22 mouse cellular contexts compared by ENCODE assay signal in the genomic region with DNA sequence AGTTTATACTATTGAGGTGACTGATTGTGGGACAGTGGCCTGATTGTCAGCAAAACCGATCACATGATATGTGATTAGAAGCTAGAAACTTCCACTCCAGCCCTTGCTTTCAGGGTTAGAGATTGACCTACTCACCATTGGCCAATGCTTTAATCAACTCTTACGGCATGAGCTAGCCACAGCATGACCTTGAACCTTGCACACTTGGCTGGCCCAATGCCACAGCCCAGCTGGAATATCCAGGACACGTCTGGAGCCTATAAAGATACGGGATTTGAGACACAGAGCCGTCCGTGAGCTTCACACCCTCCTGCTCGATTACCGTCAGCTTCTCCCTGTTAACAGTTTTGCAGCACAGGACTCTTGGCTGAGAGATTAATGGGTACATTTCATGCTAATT.
DNase-seq lines count a peak whose midpoint lies in the region; ATAC-seq lines count a peak whose summit lies in the region.
"Had no signal": no experiment of that assay in that cellular context is flagged by ENCODE, and none has a peak within 500 bp of the region (broad histone marks: within the 10 kb centered on the region; RNA-seq: fewer than 3 reads in every experiment).

No protein-coding gene starts in this region.

- H3K9ac ChIP-seq in heart, embryonic 12.5 days, result no peak overlapping the region
- H3K9ac ChIP-seq in kidney, embryonic 15.5 days, result no peak overlapping the region
- H3K9ac ChIP-seq: embryonic facial prominence, embryonic 13.5 days; forebrain, embryonic 13.5 days; hindbrain, embryonic 12.5 days had no signal

- ATAC-seq in heart, embryonic 12.5 days (ENCODE audit: insufficient number of reproducible peaks, low FRiP score), result no peak
- no peak for ATAC-seq in kidney, embryonic 15.5 days (replicated peaks; ENCODE audit: low FRiP score)
- no peak for ATAC-seq in cerebellum, adult (ENCODE audit: insufficient number of reproducible peaks, low FRiP score, low TSS enrichment)
- ATAC-seq: forebrain, embryonic 13.5 days had no signal

- H3K27ac ChIP-seq in heart, embryonic 12.5 days (ENCODE audit: poor library complexity, severe bottlenecking), result no peak overlapping the region
- H3K27ac ChIP-seq in kidney, embryonic 15.5 days, result no peak overlapping the region
- H3K27ac ChIP-seq: embryonic facial prominence, embryonic 13.5 days; forebrain, embryonic 13.5 days; hindbrain, embryonic 12.5 days had no signal

- WGBS in heart, embryonic 12.5 days, result 69% methylated on average over 8 of the region's 8 CpGs
- 63% methylated on average over 8 of the region's 8 CpGs for WGBS in kidney, embryonic 15.5 days

- H3K4me2 ChIP-seq in heart, embryonic 12.5 days, result no peak overlapping the region
- H3K4me2 ChIP-seq in kidney, embryonic 15.5 days, result no peak overlapping the region
- H3K4me2 ChIP-seq: embryonic facial prominence, embryonic 13.5 days; forebrain, embryonic 13.5 days; hindbrain, embryonic 12.5 days had no signal

- H3K9me3 ChIP-seq in heart, embryonic 12.5 days (replicated peaks), result no peaks in the 10 kb centered on the region
- no peaks in the 10 kb centered on the region for H3K9me3 ChIP-seq in kidney, embryonic 15.5 days (replicated peaks)
- H3K9me3 ChIP-seq: embryonic facial prominence, embryonic 13.5 days; forebrain, embryonic 13.5 days; hindbrain, embryonic 12.5 days had no signal

- no peaks in the 10 kb centered on the region for H3K36me3 ChIP-seq in heart, embryonic 12.5 days
- no peaks in the 10 kb centered on the region for H3K36me3 ChIP-seq in kidney, embryonic 15.5 days
- H3K36me3 ChIP-seq: embryonic facial prominence, embryonic 13.5 days; hindbrain, embryonic 12.5 days had no signal

- H3K27me3 ChIP-seq in heart, embryonic 12.5 days (replicated peaks), result peaks cover 3% of the 10 kb centered on the region; the same call in 1 of the 2 replicates
- no peaks in the 10 kb centered on the region for H3K27me3 ChIP-seq in kidney, embryonic 15.5 days
- H3K27me3 ChIP-seq: forebrain, embryonic 13.5 days; hindbrain, embryonic 12.5 days had no signal

- H3K4me3 ChIP-seq in heart, embryonic 12.5 days, result no peak overlapping the region
- H3K4me3 ChIP-seq in kidney, embryonic 15.5 days (replicated peaks), result no peak overlapping the region
- H3K4me3 ChIP-seq: embryonic facial prominence, embryonic 13.5 days; erythroblast, embryonic 14.5 days; forebrain, embryonic 13.5 days; hindbrain, embryonic 12.5 days had no signal

- peak; percentile 2 to 8 for DNase-seq in heart, adult 18-20 months
- peak; percentile 27 to 48 for DNase-seq in kidney, postnatal 4 days
- peak; percentile 65 for DNase-seq in testis, postnatal 10 days (ENCODE audit: low spot score)
- DNase-seq in testis, postnatal 14 days (ENCODE audit: low spot score), result no peak
- DNase-seq: cerebellum, adult 8-10 months; cerebellum, postnatal 36 days; embryo, embryonic 11 days; kidney, adult 11 months; lung, adult 18-20 months; lung, postnatal 36 days; midbrain, embryonic 14.5 days; right cerebral cortex, adult 18-20 months; right cerebral cortex, postnatal 4 days; thymus, adult 18-20 months; thymus, postnatal 4 days had no signal

- H3K4me1 ChIP-seq in heart, embryonic 12.5 days (replicated peaks), result 0 out of 2 replicates have a peak, but pooled peaks cover 14% of the 10 kb centered on the region
- H3K4me1 ChIP-seq in kidney, embryonic 15.5 days, result no peaks in the 10 kb centered on the region
- H3K4me1 ChIP-seq: forebrain, embryonic 13.5 days; hindbrain, embryonic 12.5 days had no signal
